ENCODE assay signal across 9 mouse cellular contexts in the genomic region with DNA sequence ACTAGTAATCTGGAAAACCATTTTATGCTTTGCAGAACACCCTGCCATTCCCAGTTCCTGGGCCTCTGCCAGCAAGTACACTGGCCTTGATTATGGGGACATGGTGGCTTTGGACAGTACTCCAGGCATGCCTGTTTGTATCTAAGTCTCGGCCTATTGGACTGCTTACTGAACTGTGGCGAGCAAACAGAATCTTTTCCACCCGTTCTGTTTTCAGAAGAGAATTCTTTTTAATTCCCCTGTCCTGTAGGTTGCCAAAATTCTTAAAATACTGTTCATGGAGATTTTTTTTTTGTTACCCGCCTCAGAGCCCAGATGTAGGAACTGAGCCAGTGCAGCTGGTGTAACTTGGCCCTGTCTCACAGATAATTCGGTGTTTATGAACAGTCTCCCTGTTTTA.
A peak's percentile ranks its signal among the peaks of the same experiment; 100 is the strongest.
DNase-seq lines count a peak whose midpoint lies in the region; ATAC-seq and TF ChIP-seq lines count a peak whose summit lies in the region.
"Had no signal": no experiment of that assay in that cellular context is flagged by ENCODE, and none has a peak within 500 bp of the region (broad histone marks: within the 10 kb centered on the region; RNA-seq: fewer than 3 reads in every experiment).

No protein-coding gene starts in this region.

- no peaks in the 10 kb centered on the region for H3K79me2 ChIP-seq in heart, adult 2 months (replicated peaks; ENCODE audit: control insufficient read depth, insufficient read depth, low read length)

- H3K9ac ChIP-seq in heart, adult 2 months (ENCODE audit: low read depth, low read length): no peak overlapping the region
- no peak overlapping the region for H3K9ac ChIP-seq in heart, embryonic 11.5 days (ENCODE audit: low read depth, low read length)
- H3K9ac ChIP-seq in lung, embryonic 16.5 days (ENCODE audit: low read length): no peak overlapping the region

- no peaks in the 10 kb centered on the region for H3K9me3 ChIP-seq in heart, embryonic 11.5 days (replicated peaks; ENCODE audit: control insufficient read depth, low read length)
- no peaks in the 10 kb centered on the region for H3K9me3 ChIP-seq in lung, embryonic 16.5 days (ENCODE audit: control insufficient read depth, low read length)

- WGBS in heart, adult 2 months: 51% methylated on average over 5 of the region's 5 CpGs
- WGBS in heart, embryonic 11.5 days (ENCODE audit: insufficient replicate concordance): 69% methylated on average over 5 of the region's 5 CpGs
- WGBS in lung, embryonic 16.5 days: 50% methylated on average over 5 of the region's 5 CpGs

- no peak for TF ChIP-seq POLR2A in heart, adult 2 months (IDR thresholded peaks at IDR 0.05; ENCODE audit: insufficient read depth, low read depth, low read length)

- H3K27me3 ChIP-seq in heart, adult 2 months (ENCODE audit: control insufficient read depth, insufficient read depth, low read length): no peaks in the 10 kb centered on the region
- H3K27me3 ChIP-seq in heart, embryonic 11.5 days (ENCODE audit: control insufficient read depth, insufficient read depth, low read length): no peaks in the 10 kb centered on the region
- no peaks in the 10 kb centered on the region for H3K27me3 ChIP-seq in lung, embryonic 16.5 days (ENCODE audit: control insufficient read depth, insufficient read depth, low read depth, low read length)
- H3K27me3 ChIP-seq: megakaryocyte, embryonic 14.5 days had no signal

- H3K27ac ChIP-seq in heart, adult 2 months: peak overlapping the region; percentile 43
- H3K27ac ChIP-seq in heart, embryonic 11.5 days (ENCODE audit: low read depth, low read length): no peak overlapping the region
- H3K27ac ChIP-seq in lung, embryonic 16.5 days (ENCODE audit: low read length): peak overlapping the region; percentile 51

- ATAC-seq in heart, embryonic 11.5 days (replicated peaks; ENCODE audit: insufficient number of reproducible peaks, low FRiP score, low TSS enrichment): no peak
- peak; percentile 82 for ATAC-seq in lung, embryonic 16.5 days (ENCODE audit: low read depth)
- ATAC-seq in CD4-positive, CD25-positive, alpha-beta regulatory T cell, adult 4 months: no peak

- no peak overlapping the region for H3K4me3 ChIP-seq in heart, adult 2 months
- H3K4me3 ChIP-seq in heart, embryonic 11.5 days (ENCODE audit: low read depth, low read length): no peak overlapping the region
- H3K4me3 ChIP-seq in lung, embryonic 16.5 days (ENCODE audit: low read length): no peak overlapping the region
- H3K4me3 ChIP-seq: megakaryocyte, embryonic 14.5 days had no signal

- TF ChIP-seq EP300 in heart, adult 2 months (IDR thresholded peaks at IDR 0.05; ENCODE audit: insufficient read depth, low read depth, low read length): 0 out of 2 replicates have a peak, but pooled peaks have one; percentile 6

- no peak overlapping the region for H3K4me2 ChIP-seq in heart, embryonic 11.5 days
- H3K4me2 ChIP-seq in lung, embryonic 16.5 days (ENCODE audit: low read depth, low read length): no peak overlapping the region

- intact Hi-C loops in heart, adult 2 months (cut with DNase I): no loop called here

- H3K4me1 ChIP-seq in heart, adult 2 months (ENCODE audit: control insufficient read depth, insufficient read depth, low read length): no peaks in the 10 kb centered on the region
- no peaks in the 10 kb centered on the region for H3K4me1 ChIP-seq in heart, embryonic 11.5 days (ENCODE audit: control insufficient read depth, insufficient read depth, low read length)
- H3K4me1 ChIP-seq in lung, embryonic 16.5 days (replicated peaks; ENCODE audit: control insufficient read depth, insufficient read depth, low read length): peaks cover 11% of the 10 kb centered on the region; the same call in 1 of the 2 replicates
- H3K4me1 ChIP-seq: megakaryocyte, embryonic 14.5 days had no signal

- no peak for TF ChIP-seq CTCF in heart, adult 2 months (IDR thresholded peaks at IDR 0.05)

- DNase-seq in heart, adult 2 months: peak; percentile 65 to 69
- DNase-seq in brain, embryonic 18.5 days (ENCODE audit: low read depth, low spot score): peak; percentile 18
- peak; percentile 53 to 66 for DNase-seq in gastrocnemius, adult 8-10 months (ENCODE audit: low spot score in 2 of 2)
- peak; percentile 11 to 52 for DNase-seq in kidney, postnatal 36 days
- peak; percentile 81 for DNase-seq in testis, postnatal 10 days (ENCODE audit: low spot score)

- no peaks in the 10 kb centered on the region for H3K36me3 ChIP-seq in heart, adult 2 months (ENCODE audit: control insufficient read depth, insufficient read depth, low read length)
- no peaks in the 10 kb centered on the region for H3K36me3 ChIP-seq in heart, embryonic 11.5 days (ENCODE audit: control insufficient read depth, insufficient read depth, low read length)
- no peaks in the 10 kb centered on the region for H3K36me3 ChIP-seq in lung, embryonic 16.5 days (ENCODE audit: control insufficient read depth, insufficient read depth, low read length)

Comparison
In these comparisons a context has a peak if more than half of its experiments do, and no peak if none do; other contexts are left out.
1. DNase-seq: peak in every context shown above with its lines; median percentile 81 in testis, postnatal 10 days; 67 in heart, adult 2 months; 60 in gastrocnemius, adult 8-10 months; 32 in kidney, postnatal 36 days; 18 in brain, embryonic 18.5 days.